Mouse (Mus musculus) heart, postnatal 25 days (tissue): ENCODE data around the gene Ssbp1. TPM values are rescaled to one million over a fixed set of nuclear protein-coding genes. Genes with fewer than 3 reads are reported as not detected.
A peak's percentile ranks its signal among the peaks of the same experiment; 100 is the strongest.

Experiments used
- DNase-seq: peaks from one replicate; pipeline ENCODE4 v3.0.0; 2022; ENCODE audit warnings: low spot score
- intact Hi-C: fragments of 180-260 bp; cut with DNase I; formaldehyde crosslinking; loops from one replicate; pipeline ENCODE4 v1.15.1; 2025
- total RNA-seq, 2 experiments: library from RNA; stranded (reverse); gene quantifications; 2 replicates each; pipeline ENCODE4 v1.2.3; 2021

Gene Ssbp1
- total RNA-seq = 10 to 100 TPM; 33.0 to 33.8 TPM

DNA sequence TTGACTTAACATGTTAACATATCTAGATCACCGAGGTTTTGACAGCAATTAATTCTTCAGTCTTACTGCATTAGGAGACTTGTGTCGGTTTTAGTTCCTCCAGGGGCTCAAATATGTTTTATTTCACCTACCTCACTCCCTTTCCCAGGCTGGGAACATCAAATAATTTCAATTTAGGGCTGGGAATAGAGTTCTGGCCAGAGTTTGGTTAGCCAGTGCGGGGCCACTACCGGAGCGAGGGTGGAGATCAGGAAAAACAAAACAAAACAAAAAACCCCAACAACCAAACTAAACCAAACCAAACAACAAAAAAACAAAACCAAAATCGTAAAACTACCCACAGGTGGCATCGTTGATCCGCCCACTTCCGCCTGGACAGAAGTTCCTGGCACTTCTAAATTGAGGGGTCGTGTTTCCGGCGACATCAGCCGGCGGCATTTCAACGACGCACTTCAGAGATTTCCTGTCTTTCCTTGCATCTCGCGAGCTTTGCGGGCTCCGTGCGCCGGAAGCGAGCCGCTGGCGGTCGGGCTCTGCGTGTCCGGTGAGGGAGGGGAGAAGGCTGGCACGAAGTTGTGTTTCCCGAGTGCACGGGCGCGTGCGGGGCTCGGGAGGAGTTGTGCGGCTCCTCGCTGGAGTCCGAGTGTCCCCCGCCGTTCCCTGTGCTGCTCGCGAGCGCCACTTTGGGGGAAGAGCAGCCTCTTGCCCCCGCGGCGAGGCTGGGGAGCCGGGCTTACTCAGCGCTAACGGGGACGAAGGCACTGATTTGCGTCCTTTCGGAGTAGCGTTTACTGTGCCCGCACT is at the start of gene Ssbp1:
Gene Ssbp1 (plus strand): TSS at position 437 of the 804 bp plus-strand sequence.
- DNase-seq = peak; percentile 84
- intact Hi-C loops = loop anchor here (1.0 to 2.0 kb wide), 2 partner anchors 34 to 146 kb away; partner anchors contain the start of genes Agk and E330009J07Rik

DNA sequence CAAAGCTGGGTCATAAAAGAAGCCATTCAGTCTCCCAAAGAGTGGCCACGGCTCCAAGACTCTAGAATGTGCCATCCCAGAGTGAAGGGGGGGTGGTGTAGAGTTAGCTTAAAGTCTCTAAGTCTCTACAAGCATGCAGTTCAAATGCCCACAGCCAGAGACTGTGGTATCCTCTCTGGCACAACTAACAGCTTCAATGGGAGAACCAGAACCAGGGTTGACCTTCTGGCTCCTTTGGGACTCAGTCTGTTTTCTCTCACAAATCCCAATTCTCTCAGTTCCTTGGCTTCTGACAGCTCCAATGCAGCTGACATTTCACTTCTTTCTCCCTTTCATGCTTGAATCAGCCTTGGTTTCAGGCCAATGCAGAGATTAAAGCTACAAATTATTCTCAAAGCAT is 48.1 kb upstream of the Ssbp1 start:
- DNase-seq = no peak
- intact Hi-C loops = no loop called here

DNA sequence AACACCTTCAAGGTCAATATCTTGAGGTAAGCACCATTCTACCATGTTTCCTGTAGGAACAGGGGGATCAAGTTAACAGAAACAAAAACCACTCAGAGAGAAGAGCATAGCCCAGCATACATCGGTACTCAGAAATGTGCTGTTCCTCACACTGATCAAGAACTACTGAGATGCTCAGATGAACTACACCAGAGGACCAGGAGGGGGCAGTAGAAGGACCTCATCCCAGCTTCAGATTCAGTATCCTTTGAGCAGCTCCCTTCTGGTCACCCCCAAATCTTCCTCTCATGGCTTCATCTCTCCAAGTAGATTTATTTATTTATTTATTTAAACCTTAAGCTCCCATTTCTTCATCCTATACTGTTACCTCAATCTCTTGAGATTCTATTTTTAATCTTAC is 47.4 kb upstream of the Ssbp1 start:
- intact Hi-C loops = no loop called here
- DNase-seq = no peak

DNA sequence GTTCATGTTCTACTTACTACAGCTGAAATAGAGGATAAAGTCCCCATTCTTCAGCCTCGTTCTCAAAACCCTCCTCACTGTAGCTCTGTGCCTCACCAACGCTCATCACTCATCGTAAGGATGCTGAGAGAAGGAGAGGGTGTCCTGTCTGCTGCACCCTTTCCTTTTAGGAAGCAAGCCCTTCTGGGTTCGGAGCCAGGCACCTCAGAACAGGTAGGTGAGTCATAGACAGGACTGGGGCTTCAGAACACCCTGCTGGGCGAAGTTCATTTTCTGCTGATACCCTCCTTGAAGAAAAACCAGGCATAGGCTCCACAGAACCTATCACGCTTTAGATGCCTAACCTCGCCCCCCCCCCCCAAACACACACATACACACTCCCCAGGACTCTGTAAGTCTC is 43.7 kb upstream of the Ssbp1 start:
- DNase-seq = no peak
- intact Hi-C loops = no loop called here

DNA sequence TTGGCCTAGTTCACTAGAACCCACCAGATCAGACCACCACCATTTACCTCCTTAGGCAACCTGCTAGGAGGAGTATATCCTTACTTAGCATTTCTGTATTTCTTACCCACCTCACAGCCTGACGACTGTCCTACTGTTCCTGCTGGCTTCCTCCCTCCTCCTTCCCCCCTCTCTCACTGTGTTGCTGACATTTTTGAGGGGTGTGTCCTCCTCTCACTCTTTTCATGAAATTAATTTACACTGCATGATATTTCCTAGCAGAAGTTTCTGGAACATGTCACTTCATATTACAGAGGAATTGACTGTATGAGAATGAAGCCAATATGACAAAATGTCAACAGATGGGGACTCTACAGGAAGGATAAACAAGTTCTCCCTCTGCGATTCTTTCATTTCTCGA is 42.5 kb upstream of the Ssbp1 start:
- intact Hi-C loops = no loop called here
- DNase-seq = no peak

DNA sequence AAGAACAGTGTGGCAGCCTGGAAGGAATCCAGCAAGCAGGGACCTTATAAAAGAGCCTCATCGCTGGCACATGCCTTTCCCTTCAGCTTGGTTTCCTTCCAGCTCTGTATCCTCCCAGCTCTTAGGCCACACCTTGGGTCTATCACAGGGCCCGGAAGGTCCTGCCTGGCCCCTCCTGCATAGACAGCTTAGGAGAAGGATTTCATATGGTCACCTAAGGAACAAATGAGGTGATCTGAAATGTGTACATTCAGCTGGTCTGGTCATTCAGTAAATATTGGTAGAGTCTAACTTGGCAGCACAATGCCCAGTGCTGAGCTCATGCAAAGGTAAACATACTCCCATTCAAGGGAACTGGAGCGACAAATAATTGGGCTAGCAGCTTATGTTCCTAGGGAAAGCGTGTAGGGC is 41.6 kb upstream of the Ssbp1 start:
- intact Hi-C loops = no loop called here
- DNase-seq = no peak

DNA sequence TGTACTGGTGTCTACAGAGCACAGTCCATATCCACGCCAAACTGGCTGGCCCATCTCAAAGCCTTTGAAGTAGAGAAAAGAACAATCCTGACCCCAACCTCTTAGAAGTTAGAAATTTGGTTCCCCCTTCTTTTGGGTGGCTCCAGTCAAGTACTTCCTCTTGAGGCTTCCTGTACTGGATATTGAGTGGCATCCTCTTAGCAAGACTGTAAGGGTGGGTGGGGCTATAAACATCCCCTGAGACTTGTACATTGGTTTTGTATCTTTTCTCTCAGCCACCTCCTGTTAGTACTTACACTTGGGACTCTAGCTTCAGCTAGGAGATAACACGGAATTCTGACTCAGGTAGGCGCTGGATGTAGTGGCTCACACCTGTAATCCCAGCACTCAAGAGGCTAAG is 40.9 kb upstream of the Ssbp1 start:
- intact Hi-C loops = no loop called here
- no peak for DNase-seq

DNA sequence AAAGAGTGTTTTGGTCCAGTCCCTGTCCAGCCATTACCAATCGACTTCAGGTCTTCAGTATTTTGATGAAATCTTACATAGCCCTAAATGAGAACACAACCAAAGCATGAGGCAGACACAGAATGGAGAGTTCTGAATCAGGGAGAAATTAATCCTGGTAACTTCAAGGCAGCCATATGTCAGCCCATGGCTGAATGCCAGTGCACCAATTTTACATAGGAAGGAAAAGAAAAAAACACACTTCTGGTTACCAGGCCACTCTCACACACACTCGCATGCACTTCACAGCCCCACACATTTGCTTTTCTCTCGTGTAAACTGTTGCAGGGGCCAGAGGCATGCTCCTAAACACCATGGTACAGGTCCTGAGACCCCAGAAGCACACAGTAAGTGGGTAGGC is 40.3 kb upstream of the Ssbp1 start:
- no peak for DNase-seq
- intact Hi-C loops = no loop called here

DNA sequence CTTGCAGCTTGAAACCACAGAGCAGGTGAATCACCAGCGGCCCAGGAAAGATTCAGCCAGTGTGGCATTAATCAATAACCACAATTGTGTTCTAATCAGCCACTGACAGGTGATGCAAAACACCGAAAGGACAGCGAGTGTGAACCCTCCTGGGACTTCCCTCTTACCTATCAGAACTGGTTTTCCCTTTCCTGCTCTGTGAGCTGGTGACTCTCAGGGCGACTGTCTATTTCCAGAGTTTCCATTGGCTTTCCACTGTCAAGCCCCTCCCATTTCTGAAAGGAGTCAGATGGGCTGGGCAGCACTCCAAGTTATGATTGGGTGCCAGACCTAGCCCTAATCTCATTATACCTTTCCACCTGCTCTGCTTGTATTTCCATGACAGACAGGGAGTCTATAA is 39.8 kb upstream of the Ssbp1 start:
- intact Hi-C loops = no loop called here
- no peak for DNase-seq

DNA sequence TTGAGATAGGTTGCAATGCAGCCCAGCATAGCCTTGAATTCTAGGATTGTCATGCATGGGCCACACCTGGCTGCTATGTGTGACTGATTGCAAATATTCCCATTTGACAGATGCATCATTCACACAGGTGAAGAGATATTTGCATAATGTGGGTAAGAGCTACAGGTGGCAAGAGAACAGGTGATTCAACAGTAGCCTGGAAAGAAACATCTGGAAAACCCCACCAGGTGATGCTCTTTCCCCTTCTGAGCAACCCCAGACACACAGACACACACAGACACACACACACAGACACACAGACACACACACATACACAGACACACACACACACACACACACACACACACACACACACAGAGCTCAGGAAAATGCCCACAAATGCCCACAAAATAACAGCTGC is 39.3 kb upstream of the Ssbp1 start:
- DNase-seq = no peak
- intact Hi-C loops = no loop called here

DNA sequence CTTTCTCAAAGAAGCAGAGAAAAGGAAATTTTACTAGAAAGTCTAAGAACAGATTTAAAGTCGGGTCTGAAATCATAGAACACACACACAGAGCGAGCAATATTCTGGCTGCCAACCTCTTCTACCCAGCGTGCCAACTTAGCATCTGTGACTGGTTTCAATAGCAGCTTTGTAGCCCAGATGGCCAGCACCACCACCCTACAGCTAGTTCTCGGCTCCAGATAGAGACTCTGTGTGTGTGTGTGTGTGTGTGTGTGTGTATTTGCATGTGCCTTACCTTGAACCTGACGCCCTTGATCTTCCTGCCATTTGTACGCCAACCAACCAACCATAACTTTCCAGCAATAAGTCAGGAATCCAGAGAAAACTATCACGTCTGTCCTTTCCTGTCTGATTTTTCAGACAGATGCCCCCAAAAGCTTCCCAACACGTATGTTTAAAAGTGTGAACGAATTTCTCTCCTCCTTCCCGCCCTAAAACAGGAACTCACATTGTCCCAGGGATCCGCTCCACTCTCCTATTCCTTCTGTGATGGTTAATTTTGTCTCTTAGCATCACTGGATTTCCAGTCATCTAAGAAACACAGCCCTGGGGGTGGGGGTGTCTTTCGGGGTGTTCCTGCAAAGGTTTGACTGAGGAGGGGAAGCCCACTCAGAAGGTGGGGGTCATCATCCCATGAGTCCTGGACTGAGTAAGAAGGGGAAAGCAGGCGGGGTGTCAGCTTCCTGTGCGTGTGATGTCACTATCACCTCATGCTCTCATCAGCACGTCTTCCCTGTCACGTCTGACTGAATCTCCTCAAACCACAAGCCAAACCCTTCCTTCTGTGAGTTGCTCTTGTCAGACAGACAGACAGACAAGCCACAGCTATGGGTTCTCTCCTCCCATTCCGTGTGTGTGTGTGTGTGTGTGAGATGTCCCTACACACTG is 38.5 kb upstream of the Ssbp1 start:
- intact Hi-C loops = no loop called here
- no peak for DNase-seq

DNA sequence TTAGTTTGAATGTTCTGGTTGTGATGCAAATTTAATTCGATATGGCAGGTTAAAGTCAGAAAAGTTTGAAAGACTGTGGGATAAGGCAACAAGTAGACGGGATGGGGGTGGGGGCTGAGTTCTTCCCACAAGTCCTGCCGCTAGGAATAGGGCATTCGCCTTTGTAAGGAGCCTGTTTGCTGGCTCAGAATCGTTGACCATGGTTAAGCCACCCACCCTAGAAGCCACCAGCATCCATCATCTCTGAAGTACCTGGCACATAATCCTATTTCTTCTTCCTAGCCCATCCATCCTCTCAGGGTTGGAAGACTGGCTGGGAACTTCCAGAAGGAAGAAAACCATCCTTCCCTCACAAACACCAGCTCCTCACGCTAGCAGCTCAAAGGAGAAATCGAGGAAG is 36.5 kb upstream of the Ssbp1 start:
- intact Hi-C loops = no loop called here
- DNase-seq = no peak

DNA sequence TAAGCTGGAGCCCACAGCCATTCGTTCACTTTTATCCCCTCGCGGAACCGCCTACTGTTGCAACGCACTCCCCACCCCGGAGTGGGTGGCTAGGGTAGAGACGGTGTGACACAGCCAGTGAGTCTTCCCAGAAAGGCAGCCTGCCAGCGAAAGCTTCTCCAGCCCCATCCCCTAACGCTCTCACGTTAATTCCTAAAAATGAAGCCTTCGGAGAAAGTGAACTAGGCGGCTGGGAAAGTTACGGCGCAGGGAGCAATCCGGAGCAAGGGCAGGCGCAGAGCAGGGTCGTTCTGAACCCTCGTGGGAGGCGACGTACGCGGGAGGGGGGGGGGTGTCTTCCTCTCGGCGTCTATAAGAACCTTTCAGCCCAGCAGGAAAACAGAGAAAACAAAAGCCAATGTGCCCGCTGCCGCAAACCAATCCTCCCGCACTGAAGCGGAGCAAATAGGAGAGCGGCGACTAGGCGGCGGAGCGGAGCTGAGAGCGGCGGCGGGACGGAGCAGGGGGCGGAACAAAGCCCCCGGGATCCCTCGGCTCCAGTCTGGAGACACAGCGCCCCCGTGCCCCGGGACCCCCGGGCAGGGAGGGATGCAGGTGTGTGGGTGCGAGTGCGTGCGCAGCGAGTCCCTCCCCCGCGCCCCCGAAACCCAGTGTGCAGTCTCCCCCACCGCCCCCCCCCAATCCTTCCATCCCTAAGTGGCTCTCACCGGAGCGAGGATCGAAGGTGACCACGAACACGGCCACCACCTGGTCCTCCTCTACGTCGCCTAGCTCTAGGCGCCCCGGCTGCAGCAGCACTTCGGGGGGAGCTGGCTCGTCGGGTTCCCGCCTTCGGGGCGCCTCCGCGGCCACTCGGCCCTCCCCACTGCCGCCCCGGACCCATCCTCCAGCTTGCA is 35.8 kb upstream of the Ssbp1 start:
- intact Hi-C loops = loop anchor here (2.0 kb wide), 1 partner anchor 35 kb away; the partner anchor contains the start of gene Ssbp1
- DNase-seq = no peak

DNA sequence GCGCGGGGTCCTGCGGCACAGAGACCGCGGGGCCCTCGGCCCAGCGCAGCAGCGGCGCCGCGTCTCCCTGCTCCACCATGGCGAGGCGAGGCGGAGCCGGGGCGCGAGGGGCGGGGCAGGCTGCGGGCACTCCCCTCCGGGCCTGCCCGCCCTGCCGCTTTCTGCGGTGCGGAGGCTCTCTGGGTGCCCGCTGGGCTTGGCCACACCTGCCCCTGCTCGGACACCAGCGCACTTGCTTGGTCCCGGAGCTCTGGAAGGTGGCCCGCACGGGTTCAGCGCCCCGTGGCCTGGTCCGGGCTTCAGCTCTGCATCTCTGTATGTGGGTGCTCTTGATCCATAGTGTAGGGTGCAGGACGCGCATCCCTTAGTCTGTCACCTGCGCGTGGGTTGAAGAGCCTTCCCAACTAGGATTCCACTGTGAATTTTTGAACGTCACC is 35.1 kb upstream of the Ssbp1 start, which contains the start of gene E330009J07Rik:
Gene E330009J07Rik (minus strand): TSS at position 89 of the 437 bp plus-strand sequence.
- intact Hi-C loops = loop anchor here (2.0 kb wide), 1 partner anchor 35 kb away; the partner anchor contains the start of gene Ssbp1
- DNase-seq = peak; percentile 59

DNA sequence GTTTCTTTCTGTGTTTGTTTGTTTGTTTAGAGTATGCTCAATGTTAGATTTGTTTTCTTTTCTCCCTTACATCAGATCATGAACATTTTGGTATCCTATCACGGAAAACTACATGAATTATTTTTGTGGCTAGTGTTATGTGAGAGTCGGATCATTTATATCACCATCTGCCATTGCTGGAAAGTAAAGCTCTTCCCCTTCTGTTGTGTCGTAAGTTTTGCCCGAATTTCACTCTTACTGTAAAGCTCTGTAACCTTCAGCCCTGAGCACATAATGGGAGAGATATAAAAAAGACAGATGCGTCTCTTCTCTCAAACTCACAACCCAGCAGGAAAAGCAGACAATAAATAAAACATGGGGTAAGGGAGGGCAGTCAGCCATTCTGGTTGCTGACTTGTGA is 32.2 kb upstream of the Ssbp1 start, which contains the start of gene Wee2:
Gene Wee2 (plus strand): TSS at position 153 of the 400 bp plus-strand sequence.
- intact Hi-C loops = no loop called here
- no peak for DNase-seq

DNA sequence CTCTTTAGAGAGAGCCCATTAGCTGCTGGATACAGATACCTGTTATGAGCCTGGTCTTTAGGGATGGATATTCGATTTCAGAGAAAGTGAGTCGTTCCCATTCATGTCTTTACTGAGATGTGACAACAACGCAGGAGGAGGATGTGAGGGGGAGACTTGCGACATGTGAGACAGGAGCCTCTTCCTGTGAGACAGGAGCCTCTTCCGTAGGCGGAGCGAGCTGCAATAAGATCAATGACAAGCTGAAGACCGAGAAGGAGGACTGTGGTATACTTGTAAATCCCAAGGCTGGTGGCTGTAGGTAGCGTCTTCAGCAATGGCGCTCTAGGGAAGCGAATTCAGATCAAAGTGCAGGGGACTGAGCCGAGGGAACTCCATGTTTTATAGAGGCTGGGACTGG is 31.4 kb upstream of the Ssbp1 start:
- DNase-seq = no peak
- intact Hi-C loops = no loop called here

DNA sequence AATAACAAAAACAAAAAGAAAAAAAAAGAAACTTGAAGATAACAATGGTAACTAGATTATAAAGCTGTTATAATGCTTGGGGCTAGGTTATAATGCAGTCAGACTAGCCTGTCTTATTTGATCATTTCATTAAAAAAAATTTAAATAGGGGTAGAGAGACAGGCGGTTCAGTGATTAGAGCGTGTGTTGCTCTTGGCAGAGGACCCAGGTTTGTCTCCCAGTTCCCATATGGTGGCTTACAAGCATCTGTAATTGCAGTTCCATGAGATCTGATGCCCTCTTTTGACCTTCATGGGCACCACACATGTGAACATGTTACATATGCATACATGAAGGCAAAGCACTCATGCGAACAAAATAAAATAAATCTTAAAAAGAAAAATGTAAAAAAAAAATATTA is 29.9 kb upstream of the Ssbp1 start:
- intact Hi-C loops = no loop called here
- no peak for DNase-seq

DNA sequence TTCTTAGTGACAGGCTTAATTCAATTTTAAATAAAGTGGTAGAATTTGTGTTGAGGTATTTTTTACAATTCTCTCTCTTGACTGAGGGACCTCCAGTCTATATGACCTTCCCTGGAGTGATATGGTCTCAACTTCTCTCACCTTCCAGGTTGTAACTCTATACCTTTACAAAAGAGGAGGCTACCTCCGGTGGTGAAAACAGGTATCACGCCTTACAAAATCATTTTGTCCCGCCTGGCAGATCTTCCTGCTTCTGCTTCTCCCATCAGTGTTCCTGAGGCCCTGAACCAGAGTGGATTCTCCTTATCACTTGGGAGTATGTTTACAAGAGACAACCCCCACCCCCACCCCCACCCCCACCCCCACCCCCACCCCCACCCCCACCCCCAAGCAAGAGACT is 29.4 kb upstream of the Ssbp1 start:
- intact Hi-C loops = no loop called here

DNA sequence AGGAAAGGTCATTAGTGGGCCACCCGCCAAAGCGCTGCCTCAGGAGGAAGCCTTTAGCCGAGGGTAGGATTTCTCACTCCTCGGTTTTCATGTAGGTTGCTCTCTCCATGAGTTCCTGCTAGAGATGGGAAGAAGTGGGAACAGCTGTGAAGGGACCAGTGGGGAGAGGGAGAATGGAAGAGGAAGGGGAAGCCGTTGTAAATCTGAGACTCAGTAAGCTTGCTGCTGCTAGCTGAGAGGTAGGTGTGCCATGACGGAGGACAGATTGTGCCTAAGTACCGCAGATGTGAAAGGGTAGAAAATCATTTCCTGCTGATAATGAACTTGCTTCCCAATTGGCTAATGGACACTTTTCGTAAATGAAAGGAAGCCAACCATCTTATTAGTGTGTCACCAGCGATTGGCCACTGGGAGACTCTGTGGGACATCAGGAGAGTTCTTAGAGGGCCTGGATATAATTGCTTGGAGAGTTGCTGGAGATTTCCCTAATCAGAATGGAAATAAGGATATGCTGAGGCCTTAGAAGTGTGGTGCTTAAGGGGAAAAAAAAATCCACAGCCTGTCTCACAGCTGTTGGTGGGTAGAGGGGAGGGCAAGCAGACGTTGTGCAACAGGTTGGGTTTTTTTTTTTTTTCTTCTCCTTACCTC is 27.7 kb upstream of the Ssbp1 start:
- intact Hi-C loops = no loop called here
- no peak for DNase-seq

More for the DNA sequence above, 29.4 kb upstream of the Ssbp1 start:
- DNase-seq = no peak
